Mouse (Mus musculus) limb, embryonic 15.5 days (tissue): ENCODE measurements around the gene Celsr1. TPM values are rescaled to one million over a fixed set of nuclear protein-coding genes. Genes with fewer than 3 reads are reported as not detected.
A peak's percentile ranks its signal among the peaks of the same experiment; 100 is the strongest.

Source experiments
- ATAC-seq: fragments of 200-750 bp; cut with Nextera tagmentation; 2 replicates; pipeline ENCODE4 v1.8.0; 2017; ENCODE audit warnings: low read depth, moderate TSS enrichment; ENCODE audit not compliant: insufficient number of reproducible peaks, low FRiP score, low TSS enrichment
- H3K27ac ChIP-seq: fragments of 300-500 bp; sonication (generic); 2 replicates; pipeline ENCODE4 v1.5.1; 2015; ENCODE audit warnings: moderate library complexity, mild to moderate bottlenecking, inconsistent platforms
- H3K27me3 ChIP-seq: fragments of 300-500 bp; sonication (generic); 2 replicates; pipeline ENCODE4 v1.6.1; 2015; ENCODE audit warnings: inconsistent platforms
- H3K36me3 ChIP-seq: fragments of 300-500 bp; sonication (generic); 2 replicates; pipeline ENCODE4 v1.6.1; 2015; ENCODE audit warnings: inconsistent platforms
- H3K4me1 ChIP-seq: fragments of 300-500 bp; sonication (generic); 2 replicates; pipeline ENCODE4 v1.6.1; 2015; ENCODE audit warnings: inconsistent platforms
- H3K4me2 ChIP-seq: fragments of 300-500 bp; sonication (generic); 2 replicates; pipeline ENCODE4 v1.6.1; 2015; ENCODE audit warnings: mild to moderate bottlenecking, inconsistent platforms
- H3K4me3 ChIP-seq: fragments of 300-500 bp; sonication (generic); 2 replicates; pipeline ENCODE4 v1.5.1; 2015; ENCODE audit warnings: mild to moderate bottlenecking, inconsistent platforms
- H3K9ac ChIP-seq: fragments of 300-500 bp; sonication (generic); 2 replicates; pipeline ENCODE4 v1.6.1; 2015; ENCODE audit warnings: inconsistent platforms
- H3K9me3 ChIP-seq: fragments of 300-500 bp; sonication (generic); 2 replicates; pipeline ENCODE4 v1.6.1; 2016; ENCODE audit warnings: inconsistent platforms
- WGBS: fragments of 180-500 bp; shearing (Covaris S2); methylation state at CpG from one replicate; pipeline ENCODE4 v1.1.7; 2015; 5-methylcytosine and 5-hydroxymethylcytosine counted together
- polyA plus RNA-seq: library from polyadenylated mRNA; unstranded; fragments of >200 nt; fragmentation: Nextera tagmentation; extraction: Ambion mirVana; gene quantifications from 2 replicates; pipeline ENCODE4 v1.2.1, GENCODE M21; 2015

The Celsr1 gene
- polyA plus RNA-seq, 1 experiment from 2014 or later, result 3.6 TPM

DNA sequence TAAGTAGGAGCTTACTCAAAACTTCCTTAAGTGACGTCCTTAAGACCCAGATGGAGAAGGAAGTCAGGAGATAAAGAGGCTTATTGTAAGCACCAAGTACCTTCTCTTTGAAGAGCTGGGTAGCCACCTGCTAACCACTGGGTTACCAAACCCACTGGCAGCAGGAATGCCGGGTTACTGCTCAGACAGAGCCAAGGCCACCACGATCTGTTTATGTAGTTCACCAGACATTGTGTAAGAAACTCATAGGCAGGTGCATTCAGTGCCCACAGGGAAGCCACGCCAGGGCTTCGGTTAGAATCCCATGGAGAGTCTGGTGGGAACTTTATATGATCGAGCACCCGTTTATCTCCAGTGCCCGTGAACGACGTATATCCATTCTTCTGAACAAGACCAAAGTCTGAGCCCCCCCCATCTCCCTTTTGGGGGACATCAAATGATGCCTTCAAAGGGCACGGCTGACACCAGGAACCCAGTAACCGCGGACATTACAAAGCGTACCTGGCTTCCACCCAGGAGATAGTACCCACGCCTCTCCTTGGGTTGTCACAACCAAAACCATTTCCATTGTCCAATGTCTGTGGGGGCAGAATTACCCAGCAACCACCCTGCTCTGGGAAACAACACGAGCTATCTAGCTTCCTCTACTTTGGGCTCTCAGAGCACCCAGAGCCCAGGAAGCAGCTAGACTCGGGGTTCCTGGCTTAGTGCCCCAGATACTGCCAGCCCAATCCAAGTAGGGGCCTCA is 42.7 kb downstream of the Celsr1 start:
- no peak for ATAC-seq
- Histone ChIP-seq H3K4me3 (no peak overlapping the region), H3K4me1 (peaks cover 40% of the 10 kb centered on the region), H3K27me3 (no peaks in the 10 kb centered on the region), H3K9ac (no peak overlapping the region), H3K9me3 (no peaks in the 10 kb centered on the region), H3K27ac (peak overlapping the region; percentile 63; the same call in 1 of the 2 replicates), H3K36me3 (no peaks in the 10 kb centered on the region), H3K4me2 (no peak overlapping the region)
- WGBS, result 80% methylated on average over 17 of the region's 17 CpGs

GRCm38 (mm10) chr15:85987896-85988295 is 45.7 kb downstream of the Celsr1 start:
- no peak overlapping the region for H3K27ac ChIP-seq
- no peaks in the 10 kb centered on the region for H3K36me3 ChIP-seq
- no peak overlapping the region for H3K4me2 ChIP-seq
- no peaks in the 10 kb centered on the region for H3K27me3 ChIP-seq
- no peak for ATAC-seq
- H3K4me1 ChIP-seq, result peaks cover 15% of the 10 kb centered on the region
- no peak overlapping the region for H3K9ac ChIP-seq
- H3K4me3 ChIP-seq, result no peak overlapping the region
- no peaks in the 10 kb centered on the region for H3K9me3 ChIP-seq
- 53% methylated on average over 5 of the region's 5 CpGs for WGBS

GRCm38 (mm10) chr15:85986170-85986569 is 47.4 kb downstream of the Celsr1 start:
- WGBS, result 81% methylated on average over 4 of the region's 4 CpGs
- no peaks in the 10 kb centered on the region for H3K9me3 ChIP-seq
- no peak overlapping the region for H3K9ac ChIP-seq
- H3K27me3 ChIP-seq, result no peaks in the 10 kb centered on the region
- peaks cover 10% of the 10 kb centered on the region for H3K4me1 ChIP-seq
- no peaks in the 10 kb centered on the region for H3K36me3 ChIP-seq
- H3K4me2 ChIP-seq, result no peak overlapping the region
- H3K27ac ChIP-seq, result no peak overlapping the region
- no peak overlapping the region for H3K4me3 ChIP-seq
- ATAC-seq, result no peak

DNA sequence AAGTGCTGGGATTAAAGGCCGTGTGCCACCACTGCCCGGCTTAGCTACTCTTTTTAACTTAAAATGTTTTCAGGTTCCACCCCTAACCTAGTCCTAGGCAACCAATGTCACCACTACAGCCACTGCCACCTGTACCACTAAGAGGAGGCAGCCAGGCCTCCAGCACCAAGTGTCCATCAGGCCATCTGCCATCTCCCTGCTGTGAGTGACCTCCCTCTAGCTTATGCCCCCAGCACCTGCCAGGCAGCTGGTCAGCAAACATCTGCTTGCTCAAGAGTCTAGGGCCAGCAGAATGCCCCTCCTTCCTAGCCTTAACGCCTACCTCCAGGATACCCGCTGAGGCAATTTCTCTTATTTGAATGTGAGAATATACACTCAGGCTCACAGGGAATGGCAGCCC is 48.0 kb downstream of the Celsr1 start:
- no peak overlapping the region for H3K9ac ChIP-seq
- no peaks in the 10 kb centered on the region for H3K27me3 ChIP-seq
- no peaks in the 10 kb centered on the region for H3K36me3 ChIP-seq
- H3K4me1 ChIP-seq, result peaks cover 8% of the 10 kb centered on the region; the same call in 1 of the 2 replicates
- 73% methylated on average over 4 of the region's 4 CpGs for WGBS
- no peak overlapping the region for H3K4me3 ChIP-seq
- H3K4me2 ChIP-seq, result no peak overlapping the region
- H3K9me3 ChIP-seq, result no peaks in the 10 kb centered on the region
- no peak overlapping the region for H3K27ac ChIP-seq
- ATAC-seq, result no peak

GRCm38 (mm10) chr15:85983131-85983530 is 50.4 kb downstream of the Celsr1 start:
- 86% methylated on average over 7 of the region's 7 CpGs for WGBS
- Histone ChIP-seq H3K4me3 (no peak overlapping the region), H3K27me3 (no peaks in the 10 kb centered on the region), H3K9ac (no peak overlapping the region), H3K36me3 (no peaks in the 10 kb centered on the region), H3K9me3 (no peaks in the 10 kb centered on the region), H3K4me2 (no peak overlapping the region), H3K27ac (no peak overlapping the region), H3K4me1 (peaks cover 8% of the 10 kb centered on the region; the same call in 1 of the 2 replicates)
- ATAC-seq, result no peak

DNA sequence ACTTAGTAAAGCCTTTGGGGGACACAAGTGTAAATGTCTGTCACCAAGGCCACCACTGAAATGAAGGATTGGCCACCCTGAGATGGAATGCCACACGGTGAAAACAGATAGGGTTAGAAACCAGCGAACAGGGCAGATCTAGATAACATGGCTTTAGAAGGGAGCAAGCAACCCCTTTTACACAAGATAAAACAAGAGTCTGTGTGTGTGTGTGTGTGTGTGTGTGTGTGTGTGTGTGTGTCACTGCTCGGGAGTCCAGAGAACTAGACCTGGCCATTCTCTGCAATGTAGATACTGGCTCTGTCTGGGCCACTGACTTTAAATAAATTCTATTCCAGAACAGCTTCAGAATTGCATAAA is 51.2 kb downstream of the Celsr1 start:
- H3K4me1 ChIP-seq, result peaks cover 9% of the 10 kb centered on the region; the same call in 1 of the 2 replicates
- WGBS, result 63% methylated on average over 3 of the region's 3 CpGs

DNA sequence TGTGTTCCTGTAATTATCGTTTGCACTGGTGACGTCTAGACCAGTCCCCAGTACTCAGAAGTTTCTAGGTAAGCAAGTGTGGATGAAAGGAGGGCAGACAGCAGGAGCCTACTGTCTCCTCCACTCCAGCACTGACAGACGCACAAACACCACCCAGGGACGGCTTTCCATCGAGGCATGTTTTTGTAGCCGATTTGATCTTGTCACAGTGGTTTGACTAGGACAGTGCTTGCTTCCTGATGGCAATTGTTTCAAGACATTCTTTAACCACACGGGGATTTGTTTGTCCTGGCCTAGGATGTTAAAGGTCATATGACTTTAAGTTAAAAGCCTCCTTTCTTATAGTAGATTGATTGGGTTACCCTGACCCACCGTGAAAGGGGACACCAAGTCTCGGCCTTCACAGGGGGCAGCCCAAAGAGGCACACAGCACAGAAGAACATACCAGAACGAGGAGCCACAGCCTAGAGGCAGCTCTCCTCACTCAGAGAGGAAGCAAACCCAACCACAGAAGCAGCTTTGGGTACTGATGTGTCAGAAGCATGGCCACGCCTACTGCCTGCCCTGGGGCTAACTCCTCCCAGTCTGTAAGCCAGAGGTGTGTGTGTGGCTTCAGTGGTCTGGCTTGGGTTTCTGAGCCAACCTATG is 51.7 kb downstream of the Celsr1 start:
- no peaks in the 10 kb centered on the region for H3K27me3 ChIP-seq
- H3K27ac ChIP-seq, result no peak overlapping the region
- H3K4me2 ChIP-seq, result no peak overlapping the region
- ATAC-seq, result no peak
- H3K9me3 ChIP-seq, result no peaks in the 10 kb centered on the region
- WGBS, result 41% methylated on average over 11 of the region's 11 CpGs
- H3K9ac ChIP-seq, result no peak overlapping the region
- peaks cover 13% of the 10 kb centered on the region; the same call in 1 of the 2 replicates for H3K4me1 ChIP-seq
- no peak overlapping the region for H3K4me3 ChIP-seq
- H3K36me3 ChIP-seq, result no peaks in the 10 kb centered on the region

More for the DNA sequence above, 51.2 kb downstream of the Celsr1 start:
- H3K9ac ChIP-seq, result no peak overlapping the region
- H3K27me3 ChIP-seq, result no peaks in the 10 kb centered on the region
- H3K27ac ChIP-seq, result no peak overlapping the region
- H3K4me2 ChIP-seq, result no peak overlapping the region
- no peak for ATAC-seq
- H3K4me3 ChIP-seq, result no peak overlapping the region
- H3K36me3 ChIP-seq, result no peaks in the 10 kb centered on the region
- H3K9me3 ChIP-seq, result no peaks in the 10 kb centered on the region

GRCm38 (mm10) chr15:85977086-85977485 is 56.5 kb downstream of the Celsr1 start:
- H3K27ac ChIP-seq, result no peak overlapping the region

DNA sequence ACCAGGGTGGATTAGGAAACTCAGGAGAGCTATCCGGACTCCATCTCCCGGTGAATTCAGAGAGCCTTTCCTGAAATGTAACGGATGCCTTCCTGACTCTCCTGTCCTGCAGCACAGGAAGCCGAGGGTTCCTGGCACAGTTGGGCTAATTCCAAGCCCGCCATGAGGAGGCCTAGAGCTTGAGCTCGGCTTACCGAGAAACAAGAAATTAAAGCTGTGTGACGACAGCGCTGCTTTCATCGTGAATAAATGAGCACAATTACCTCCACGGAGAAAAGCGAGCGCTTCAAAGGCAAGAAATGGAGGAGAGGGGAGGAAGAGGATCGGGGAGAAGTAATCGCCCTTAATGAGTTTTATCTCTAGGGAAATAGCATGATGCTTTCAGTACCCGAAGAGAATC is 57.8 kb downstream of the Celsr1 start:
- Histone ChIP-seq H3K27me3 (no peaks in the 10 kb centered on the region), H3K27ac (no peak overlapping the region; the same call in 1 of the 2 replicates), H3K4me3 (no peak overlapping the region), H3K9ac (no peak overlapping the region), H3K9me3 (no peaks in the 10 kb centered on the region), H3K4me2 (no peak overlapping the region), H3K36me3 (no peaks in the 10 kb centered on the region), H3K4me1 (peaks cover 29% of the 10 kb centered on the region)
- no peak for ATAC-seq
- WGBS, result 28% methylated on average over 16 of the region's 16 CpGs

More at GRCm38 (mm10) chr15:85977086-85977485, 56.5 kb downstream of the Celsr1 start:
- H3K4me1 ChIP-seq, result peaks cover 33% of the 10 kb centered on the region
- no peaks in the 10 kb centered on the region for H3K27me3 ChIP-seq
- H3K4me3 ChIP-seq, result no peak overlapping the region
- no peaks in the 10 kb centered on the region for H3K36me3 ChIP-seq
- 66% methylated on average over 9 of the region's 9 CpGs for WGBS
- no peaks in the 10 kb centered on the region for H3K9me3 ChIP-seq
- H3K9ac ChIP-seq, result no peak overlapping the region
- no peak overlapping the region for H3K4me2 ChIP-seq
- no peak for ATAC-seq

DNA sequence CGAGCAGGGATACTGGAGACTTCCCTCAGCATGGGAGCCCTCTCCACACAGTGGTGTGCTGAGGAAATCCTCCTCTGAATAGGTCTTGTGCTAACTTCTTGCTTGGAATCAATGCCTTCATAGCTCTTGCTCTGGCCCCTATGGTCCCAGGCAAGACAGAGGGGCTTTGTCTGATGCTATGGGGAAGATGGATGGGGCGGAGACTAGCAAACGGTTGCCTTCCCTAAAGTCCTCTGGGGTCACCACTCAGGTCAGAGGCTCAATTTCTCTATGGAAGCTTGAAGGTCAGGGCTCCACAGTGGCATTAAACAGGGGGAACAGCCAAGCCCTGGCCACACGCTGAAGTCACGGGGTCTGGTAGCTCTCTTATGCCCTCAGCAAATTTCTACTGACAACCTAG is 62.0 kb downstream of the Celsr1 start:
- H3K27me3 ChIP-seq, result no peaks in the 10 kb centered on the region
- no peak overlapping the region for H3K4me2 ChIP-seq
- no peak overlapping the region for H3K27ac ChIP-seq
- no peaks in the 10 kb centered on the region for H3K9me3 ChIP-seq
- H3K4me1 ChIP-seq, result peaks cover 35% of the 10 kb centered on the region
- no peak overlapping the region for H3K4me3 ChIP-seq
- no peak overlapping the region for H3K9ac ChIP-seq
- WGBS, result 61% methylated on average over 5 of the region's 5 CpGs
- no peaks in the 10 kb centered on the region for H3K36me3 ChIP-seq
- ATAC-seq, result no peak

DNA sequence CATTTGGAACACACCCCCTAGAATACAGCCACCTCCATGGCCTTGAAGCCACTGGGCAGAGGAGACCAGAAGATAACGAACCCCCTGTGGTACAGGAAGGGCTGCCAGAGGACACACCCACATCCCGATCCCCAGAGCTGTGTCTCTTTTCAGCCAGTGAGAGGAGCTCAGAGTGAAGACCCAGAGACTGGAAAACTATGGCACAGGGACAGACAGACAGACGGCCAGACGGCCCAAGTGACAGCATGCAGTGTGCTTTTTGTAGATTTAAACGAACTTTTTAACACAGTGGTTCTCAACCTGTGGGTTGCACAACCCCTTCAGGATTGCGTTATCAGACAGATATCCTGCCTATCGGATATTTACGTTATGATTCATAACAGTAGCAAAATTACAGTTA is 63.1 kb downstream of the Celsr1 start:
- Histone ChIP-seq H3K9me3 (no peaks in the 10 kb centered on the region), H3K27me3 (no peaks in the 10 kb centered on the region), H3K4me2 (no peak overlapping the region), H3K4me3 (no peak overlapping the region), H3K9ac (no peak overlapping the region), H3K36me3 (no peaks in the 10 kb centered on the region), H3K4me1 (peaks cover 23% of the 10 kb centered on the region), H3K27ac (no peak overlapping the region)
- ATAC-seq, result no peak
- 57% methylated on average over 8 of the region's 8 CpGs for WGBS

DNA sequence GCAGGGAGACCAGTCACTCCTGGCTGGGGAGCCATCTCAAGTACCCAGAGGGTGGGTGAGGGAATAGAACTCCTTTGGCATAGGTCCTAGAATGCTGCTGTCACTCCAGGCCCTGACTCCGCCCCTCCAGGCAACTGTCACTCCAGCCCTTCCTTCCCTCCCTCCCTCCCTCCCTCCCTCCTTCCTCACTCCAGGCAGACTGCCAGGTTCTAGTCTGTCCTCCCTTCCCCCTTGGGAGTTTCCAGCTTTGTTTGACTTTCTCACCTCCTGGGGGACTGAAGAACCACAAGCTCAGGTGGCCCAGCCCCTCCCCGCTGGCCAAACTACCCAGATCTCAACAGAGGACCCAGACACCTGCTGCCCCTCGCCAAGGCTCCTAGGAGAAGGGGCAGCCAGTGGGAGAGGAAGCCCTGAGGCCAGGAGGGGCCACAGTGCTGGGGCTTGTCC is 63.8 kb downstream of the Celsr1 start:
- Histone ChIP-seq H3K4me3 (no peak overlapping the region), H3K27me3 (no peaks in the 10 kb centered on the region), H3K9ac (no peak overlapping the region), H3K4me2 (no peak overlapping the region), H3K27ac (peak overlapping the region; percentile 51; the same call in 1 of the 2 replicates), H3K4me1 (peaks cover 20% of the 10 kb centered on the region), H3K9me3 (no peaks in the 10 kb centered on the region), H3K36me3 (no peaks in the 10 kb centered on the region)
- no peak; the same call in 1 of the 2 replicates for ATAC-seq
- WGBS, result 57% methylated on average over 3 of the region's 3 CpGs
